Mouse (Mus musculus): Measurements from ENCODE around the gene Slc43a1.

DNA sequence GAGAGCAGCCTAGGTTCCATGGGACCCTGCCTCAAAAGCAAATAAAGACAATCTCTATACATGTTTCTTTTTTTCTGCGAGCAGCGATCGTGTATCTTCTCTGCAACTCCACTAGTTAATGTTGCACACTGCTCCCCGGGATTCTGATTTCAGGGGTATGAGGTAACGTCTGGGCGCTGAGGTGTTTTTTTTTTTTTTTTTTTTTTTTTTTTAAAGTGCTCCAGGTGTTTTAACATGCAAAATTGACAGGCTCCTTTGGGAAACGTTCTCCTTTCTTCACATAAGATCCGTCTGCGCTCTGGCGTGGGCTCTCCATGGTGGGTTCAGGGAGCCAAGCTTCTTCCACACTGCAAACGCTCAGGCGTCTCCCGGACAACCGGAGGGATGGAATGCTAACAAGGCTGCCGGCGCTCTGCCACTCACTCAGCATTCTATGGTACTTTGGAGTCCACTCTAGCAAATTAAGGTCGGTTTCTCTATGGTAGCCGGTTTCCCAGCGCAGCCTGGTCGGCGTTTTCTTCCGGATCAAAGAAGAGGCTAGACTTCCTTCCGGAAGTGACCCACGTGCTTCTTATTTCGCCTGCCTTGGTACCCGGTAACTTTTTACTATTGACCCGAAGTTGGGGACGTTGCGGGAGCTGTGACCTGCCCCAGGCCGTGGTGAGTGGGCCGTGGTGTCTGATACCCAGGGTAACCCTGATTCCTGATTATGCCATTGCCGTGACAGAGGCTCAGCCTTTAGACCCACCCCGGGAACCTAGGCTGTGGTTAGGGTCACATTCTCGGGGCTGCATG lies 12.0 kb upstream of the Slc43a1 start, which contains the start of gene Timm10:
- TF ChIP-seq POLR2A (IDR thresholded peaks at IDR 0.05; ENCODE audit: low read depth, low read length) (no peak), CTCF (IDR thresholded peaks at IDR 0.05; ENCODE audit: extremely low read depth, insufficient read length, insufficient replicate concordance, low read depth, low read length) (no peak)
